Mouse (Mus musculus) mouse trophoblast stem cell (cell line): ENCODE measurements around the gene Spo11.

ENCODE experiments used
- in situ Hi-C, 2 experiments: fragments of 300-500 bp; cut with MseI, MboI; formaldehyde crosslinking; loops; 2 replicates in 1 of 2; 3 replicates in 1 of 2; pipeline ENCODE4 v1.15.1; 2025

Spo11 gene

GRCm38 (mm10) chr2:172977409-172978130 lies at the start of gene Spo11:
TSS of gene Spo11 (plus strand) at chr2:172977700.
- in situ Hi-C loops = no loop called here

DNA sequence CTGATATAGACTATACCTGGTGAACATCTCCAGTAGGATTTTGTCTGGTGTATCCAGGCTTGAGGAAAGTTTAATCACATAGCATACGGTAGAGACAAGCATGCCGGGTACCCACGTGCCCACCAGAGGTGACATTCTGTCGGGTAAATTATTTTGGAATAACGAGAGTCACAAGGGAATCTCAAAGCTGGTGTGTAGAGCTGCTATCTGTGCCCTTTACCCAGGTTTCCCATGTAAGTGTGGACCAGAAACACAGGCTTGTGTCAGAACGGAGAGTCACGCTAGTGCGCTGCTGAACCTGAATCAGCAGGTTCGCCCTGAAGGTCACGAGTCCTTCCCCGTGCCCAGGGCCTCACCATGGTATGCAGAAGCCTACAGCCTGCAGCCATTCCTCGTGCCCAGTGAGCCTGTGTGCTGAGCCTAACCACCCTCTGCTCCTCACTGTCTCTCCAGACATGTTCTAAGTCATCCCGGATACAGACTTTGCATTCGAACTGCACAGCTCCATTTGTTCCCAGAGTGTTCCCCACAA lies 47.5 kb upstream of the Spo11 start:
- in situ Hi-C loops = no loop called here

DNA sequence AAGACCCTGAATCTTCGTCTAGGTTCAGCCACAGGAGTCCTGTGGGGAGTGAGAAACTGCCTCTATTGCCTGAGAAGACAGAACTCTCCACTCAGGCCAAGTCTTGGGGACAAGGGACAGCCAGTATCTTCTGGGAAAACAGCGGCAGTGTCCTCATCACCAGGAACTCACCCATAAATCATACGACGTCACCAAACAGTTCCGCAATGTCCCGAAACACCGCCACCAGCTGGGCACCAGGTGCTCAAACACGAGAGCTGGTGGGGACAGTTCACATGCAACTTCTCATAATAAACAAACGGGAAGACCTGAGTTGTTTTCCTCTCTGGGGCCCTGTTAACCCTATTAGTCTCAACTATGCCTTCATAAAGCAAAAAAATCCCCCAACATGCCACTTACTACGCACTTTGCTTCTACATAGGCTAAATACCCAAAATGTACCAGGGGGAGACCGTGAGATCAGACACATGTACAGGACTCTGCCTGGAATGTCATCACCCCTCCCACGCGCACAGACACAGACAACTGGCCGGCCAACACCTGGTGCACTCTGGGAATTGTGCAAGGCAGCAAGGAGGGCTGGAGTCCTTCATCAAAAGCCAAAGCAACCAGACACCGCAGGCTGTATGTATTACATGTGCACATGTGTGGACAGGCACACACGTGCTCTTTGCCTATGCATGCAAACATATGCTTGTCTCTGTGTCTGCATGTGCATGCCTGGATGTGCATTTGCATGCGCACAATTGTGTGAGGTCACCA lies 46.2 kb upstream of the Spo11 start:
- in situ Hi-C loops = no loop called here

DNA sequence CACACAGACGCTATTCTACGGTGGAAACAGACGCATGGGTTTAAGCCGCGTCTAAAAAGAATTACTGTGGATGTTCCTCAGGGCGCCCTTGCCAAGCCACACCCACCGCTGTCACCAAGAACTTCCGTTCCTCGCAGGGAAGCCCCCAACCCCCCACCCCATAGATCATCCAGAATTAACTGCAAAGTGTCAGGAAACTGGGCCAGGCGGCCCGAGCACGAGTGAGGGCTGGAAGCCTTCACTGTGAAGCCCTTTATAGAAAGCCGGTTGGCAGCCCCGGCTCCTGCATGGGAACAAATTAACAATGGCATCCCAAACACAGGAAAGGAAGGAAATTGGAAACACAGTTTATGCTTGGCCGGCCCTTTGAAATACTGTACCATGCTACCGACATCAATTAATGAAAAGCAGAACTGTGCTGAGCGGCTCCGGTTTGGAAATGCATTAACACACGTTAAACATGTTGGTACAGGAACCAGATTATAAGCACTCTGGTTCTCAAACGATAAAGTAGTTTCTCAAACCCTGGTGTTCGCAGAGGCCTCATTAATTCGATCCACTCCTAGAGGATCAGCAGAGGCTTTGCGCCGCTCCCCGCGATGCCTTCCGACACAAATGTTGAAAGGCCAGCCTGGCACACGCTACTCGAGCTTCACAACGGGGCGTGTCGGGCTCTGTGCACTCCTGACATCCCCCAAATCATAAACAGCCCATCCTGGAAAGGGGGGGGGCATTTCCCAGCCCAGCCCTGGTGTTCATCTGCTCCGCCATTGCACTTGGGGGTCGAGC lies 43.7 kb upstream of the Spo11 start:
- in situ Hi-C loops = no loop called here

- in situ Hi-C loops = no loop called here
Measured at GRCm38 (mm10) chr2:172934420-172934788, 43.1 kb upstream of the Spo11 start.

DNA sequence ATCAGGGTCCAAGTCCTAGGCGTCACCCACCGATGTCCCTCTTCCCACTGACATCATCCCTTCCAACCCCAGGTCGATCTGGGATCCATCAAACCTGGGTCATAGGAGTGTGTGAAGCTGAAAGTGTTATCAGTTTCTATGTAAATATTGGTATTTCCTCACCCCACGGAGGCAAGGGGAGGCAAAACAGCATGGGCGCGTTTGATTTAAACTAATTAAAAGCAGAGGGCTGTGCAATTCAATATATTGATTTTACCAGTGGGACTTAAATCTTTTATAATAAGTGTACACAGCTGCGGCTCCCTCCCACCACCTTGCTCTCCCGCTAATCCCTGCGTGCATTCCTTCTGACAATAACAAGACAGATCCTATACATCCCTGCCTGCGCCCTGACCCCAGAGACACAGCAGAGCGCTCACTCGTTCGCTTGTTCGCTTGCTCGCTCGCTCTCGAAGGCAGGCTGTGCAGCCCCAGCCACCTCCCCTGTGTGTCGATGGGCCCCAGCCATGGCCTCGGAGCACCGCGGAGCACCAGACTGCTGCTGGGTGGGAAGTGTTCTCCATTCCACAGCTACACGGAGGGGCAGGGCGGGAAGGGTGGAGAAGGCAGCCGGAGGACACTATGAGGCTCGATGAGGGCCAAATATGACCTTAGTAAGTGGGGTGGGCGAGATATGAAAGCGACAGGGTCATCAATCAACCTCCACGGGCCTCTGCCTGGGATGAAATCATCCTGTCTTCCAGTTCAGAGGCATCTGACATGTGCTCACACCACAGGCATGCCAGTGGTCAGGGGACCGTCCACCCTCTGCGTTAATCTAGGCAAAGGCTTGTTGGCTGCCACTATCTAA lies 42.4 kb upstream of the Spo11 start:
- in situ Hi-C loops = no loop called here

DNA sequence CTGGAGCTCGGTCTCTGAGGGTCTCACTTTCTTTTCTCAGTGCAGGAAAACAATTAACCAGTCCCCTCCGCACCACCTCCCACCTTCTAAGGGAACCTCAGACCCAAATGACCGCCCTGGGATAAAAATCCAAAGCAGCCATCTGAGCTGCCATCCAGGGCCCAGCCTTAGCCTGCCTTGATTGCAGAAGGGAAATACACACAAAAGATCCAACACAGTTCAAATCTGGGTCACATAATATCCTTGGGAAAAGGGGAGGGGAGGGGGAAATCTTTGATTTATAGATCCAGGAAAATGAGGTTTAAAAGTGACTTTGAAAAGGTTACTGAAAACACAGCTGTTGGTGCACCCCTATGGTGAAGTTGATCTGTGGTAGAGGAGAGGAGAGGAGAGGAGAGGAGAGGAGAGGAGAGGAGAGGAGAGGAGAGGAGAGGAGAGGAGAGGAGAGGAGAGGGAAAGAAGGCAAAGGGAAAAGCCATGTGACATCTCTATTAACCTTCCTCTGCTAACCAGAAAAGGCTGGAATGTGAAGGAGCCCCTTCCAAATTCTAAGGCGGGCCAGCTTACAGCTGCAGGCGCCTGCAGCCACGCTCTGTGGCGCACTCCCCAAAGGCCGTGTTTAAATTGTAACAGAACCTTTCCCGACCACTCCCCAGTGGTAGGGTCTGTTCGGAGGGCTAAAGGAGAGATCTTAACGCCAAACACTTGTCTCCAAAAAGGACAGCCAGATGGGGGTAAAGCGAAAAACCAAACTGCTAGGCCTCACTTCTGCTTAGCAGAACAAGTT lies 41.5 kb upstream of the Spo11 start:
- in situ Hi-C loops = no loop called here

- in situ Hi-C loops = no loop called here
Measured at GRCm38 (mm10) chr2:172936844-172937243, 40.7 kb upstream of the Spo11 start.

DNA sequence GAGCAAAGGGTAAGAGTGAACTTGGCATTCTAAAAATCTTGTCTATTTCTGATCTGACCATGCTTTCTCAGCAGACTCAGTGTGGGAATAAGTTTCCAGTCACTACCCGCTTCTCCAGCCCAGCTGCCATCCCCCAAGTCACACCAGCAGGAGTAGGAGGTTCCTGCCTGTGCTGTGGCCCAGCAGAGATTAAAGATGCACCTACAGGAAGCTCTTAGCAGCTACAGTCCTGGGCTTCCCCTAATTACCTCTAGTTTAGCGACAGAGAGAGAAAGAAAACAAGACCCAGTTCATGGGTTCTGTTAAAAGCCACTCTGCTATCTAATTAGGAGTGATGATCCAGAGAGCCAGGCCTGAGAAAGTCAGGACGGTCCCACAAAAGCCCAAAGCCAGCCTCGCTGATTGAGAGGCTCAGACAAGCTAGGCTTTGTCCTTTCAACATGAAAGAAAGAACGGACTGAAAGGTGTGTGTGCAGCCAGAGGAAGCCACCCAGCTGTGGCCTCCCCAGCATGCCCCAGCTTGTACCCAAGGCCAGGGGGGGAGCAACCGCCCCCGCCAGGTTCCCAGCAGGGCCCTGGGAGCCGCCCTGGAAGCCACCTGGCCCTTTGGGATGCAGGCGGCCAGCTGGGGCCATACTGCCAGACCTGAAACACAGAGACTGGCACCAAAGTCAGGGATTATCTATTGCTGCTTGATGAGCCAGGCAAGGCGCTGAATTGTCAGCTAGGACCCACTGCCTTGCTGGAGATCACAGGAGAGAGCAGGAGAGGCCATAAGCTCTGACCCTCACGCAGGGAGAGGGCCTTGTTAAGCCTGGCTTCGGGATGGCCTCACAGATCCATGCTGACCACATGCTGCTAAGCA lies 39.9 kb upstream of the Spo11 start:
- in situ Hi-C loops = no loop called here

DNA sequence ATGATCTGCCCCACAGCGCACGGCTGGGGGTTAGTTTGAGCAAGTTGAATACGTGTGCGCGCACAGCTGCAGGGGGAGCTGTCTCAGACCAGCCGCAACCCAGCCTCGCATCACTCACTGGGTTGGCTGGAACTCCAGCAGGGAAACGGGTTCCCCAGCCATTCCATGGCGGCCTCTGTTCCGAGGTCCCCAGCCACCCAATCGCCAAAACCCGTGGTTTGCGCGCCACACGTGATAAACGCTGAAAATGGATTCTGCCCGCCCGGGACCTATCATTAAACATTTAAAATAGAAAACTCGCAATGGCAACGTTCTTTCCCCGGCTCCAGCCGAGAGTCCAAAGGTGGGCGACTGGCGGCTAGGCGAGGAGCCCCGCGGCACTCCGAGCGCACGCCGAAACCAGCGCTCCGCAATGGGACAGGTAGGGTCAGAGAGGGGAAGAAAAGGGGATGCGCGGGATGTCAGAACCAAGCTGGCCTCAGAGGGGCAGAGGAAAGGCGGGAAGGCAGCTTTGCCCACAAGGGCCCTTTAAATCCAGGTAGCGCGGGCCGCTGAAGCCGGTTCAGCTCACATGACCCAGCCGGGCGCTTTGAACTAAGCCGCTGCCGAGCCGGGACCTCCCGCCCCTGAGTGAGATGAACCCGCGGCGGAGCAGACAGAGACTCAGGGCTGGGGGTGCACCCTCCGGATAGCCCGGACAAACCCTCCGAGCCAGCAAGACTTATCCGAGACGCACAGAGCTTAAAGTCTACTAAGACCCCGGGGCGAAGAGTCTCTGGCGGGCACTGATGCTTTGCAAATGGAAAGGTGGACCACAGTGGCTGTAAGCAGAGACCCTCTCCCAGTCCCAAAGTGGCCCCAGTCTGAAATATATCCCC lies 38.5 kb upstream of the Spo11 start:
- in situ Hi-C loops = no loop called here

GRCm38 (mm10) chr2:172939639-172940002 lies 37.9 kb upstream of the Spo11 start:
- in situ Hi-C loops = no loop called here

GRCm38 (mm10) chr2:172940003-172940798 lies 37.3 kb upstream of the Spo11 start, which contains the start of gene Bmp7:
TSS of gene Bmp7 (minus strand) at chr2:172940321.
- in situ Hi-C loops = no loop called here

- in situ Hi-C loops = no loop called here
Measured at GRCm38 (mm10) chr2:172940799-172941163, 36.7 kb upstream of the Spo11 start.

DNA sequence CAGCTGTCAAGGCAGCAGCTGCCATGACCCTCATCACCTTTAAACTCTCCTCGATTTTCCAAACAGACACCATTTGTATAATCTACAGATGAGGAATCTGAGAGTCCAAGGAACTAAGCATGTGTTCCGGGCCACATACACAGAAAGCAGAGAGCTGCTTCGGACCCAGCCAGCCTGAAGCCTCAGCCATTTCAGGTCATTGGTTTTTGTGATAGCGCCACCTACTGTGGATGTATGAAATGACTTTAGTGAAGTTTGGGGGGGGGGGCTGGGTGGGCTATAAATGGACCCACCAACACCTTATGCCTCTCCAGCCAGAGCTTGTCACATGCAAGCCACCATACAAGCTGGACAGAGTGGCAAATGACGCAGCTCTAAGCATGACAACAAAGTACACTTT lies 28.4 kb upstream of the Spo11 start:
- in situ Hi-C loops = no loop called here

GRCm38 (mm10) chr2:172950119-172950676 lies 27.3 kb upstream of the Spo11 start:
- in situ Hi-C loops = loop anchor here in 1 of 2 experiments (10.0 kb wide), 1 partner anchor 115 kb away; no protein-coding TSS in a partner anchor

DNA sequence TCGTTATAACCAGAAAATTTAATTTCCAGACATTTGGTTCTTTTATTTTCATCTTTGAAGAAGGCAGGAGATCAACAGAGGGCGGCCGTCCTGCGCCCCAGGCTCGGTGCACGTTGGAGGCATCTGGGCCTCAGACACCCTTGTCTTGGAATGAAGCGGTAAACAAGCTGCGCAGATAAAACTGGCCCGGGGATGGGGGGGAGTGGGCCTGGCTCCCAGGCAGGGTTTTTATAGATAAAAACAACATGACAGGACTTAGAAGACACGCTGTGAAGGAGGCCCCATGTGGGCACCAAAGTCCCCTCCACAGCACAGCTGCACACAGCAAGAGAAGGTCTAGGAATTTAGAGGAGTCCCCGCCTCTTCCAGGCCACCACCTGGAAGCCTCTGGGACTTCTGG lies 26.8 kb upstream of the Spo11 start:
- in situ Hi-C loops = loop anchor here in 1 of 2 experiments (10.0 kb wide), 1 partner anchor 116 kb away; no protein-coding TSS in a partner anchor

GRCm38 (mm10) chr2:172951976-172952375 lies 25.5 kb upstream of the Spo11 start:
- in situ Hi-C loops = loop anchor here in 1 of 2 experiments (10.0 kb wide), 1 partner anchor 117 kb away; no protein-coding TSS in a partner anchor
